Mouse (Mus musculus) fat pad, adult 2 months (tissue): ENCODE measurements around the gene Rnf20.

ENCODE experiments used
- DNase-seq: peaks from one replicate; pipeline ENCODE4 v3.0.0-alpha.2; 2011; ENCODE audit warnings: low read depth, low spot score; ENCODE audit errors: extremely low read depth

The Rnf20 gene

DNA sequence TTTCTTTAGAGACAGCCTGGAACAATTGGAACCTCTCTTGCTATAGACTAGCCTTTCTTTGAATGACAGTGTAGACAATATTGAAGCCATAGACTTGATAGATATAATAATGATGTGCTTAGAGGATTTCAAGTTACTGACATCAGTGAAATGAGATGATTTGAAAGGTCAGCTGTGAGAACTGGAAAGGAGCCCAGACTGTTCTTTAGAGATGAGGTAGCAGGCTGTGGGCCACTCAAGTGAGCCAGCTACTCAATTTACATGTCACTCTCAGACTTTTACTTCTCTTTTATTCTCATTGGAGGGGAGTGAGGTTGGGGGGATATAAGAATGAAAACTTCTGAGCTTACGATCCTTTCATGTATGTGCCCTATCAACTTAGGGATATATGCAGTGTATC, 27.6 kb downstream of the Rnf20 start:
- DNase-seq = no peak

DNA sequence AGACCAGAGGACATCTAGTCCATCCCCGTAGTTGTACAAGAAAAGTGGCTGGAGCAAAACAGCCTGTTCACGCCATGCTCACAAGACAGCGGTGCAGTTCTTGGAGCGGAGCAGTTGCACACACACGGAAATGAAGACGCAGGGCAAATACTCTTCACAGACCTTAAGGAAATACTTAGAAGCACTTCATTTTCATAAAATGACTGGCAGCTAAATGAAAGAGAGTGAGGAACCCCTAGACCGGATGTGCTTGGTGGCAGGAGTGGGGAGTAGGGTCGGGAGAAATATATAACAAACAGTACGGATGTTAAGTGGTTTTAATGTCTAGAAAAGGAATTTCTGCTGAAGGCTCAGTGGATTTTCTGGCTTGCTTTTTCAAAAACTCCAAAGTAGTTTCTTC, 29.9 kb downstream of the Rnf20 start:
- DNase-seq = no peak

DNA sequence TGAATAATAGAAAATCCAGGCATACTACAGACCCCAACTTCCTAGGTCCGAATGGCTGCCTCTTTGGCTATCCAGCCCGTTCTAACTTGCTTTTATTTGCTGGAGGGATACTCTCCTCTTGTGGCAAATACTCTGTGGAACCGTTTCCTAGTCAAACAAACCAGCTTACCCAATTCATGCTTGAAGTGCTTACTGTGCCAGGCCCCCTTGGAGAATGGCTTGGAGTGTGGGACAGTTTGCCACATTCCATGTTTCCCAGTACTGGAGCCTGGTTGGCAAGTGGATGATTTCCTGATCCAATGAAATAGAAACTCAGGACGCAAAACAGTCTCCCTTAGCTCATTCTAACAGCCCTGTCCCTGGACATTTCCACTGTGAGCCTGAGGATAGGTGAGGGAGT, 30.4 kb downstream of the Rnf20 start:
- no peak for DNase-seq

DNA sequence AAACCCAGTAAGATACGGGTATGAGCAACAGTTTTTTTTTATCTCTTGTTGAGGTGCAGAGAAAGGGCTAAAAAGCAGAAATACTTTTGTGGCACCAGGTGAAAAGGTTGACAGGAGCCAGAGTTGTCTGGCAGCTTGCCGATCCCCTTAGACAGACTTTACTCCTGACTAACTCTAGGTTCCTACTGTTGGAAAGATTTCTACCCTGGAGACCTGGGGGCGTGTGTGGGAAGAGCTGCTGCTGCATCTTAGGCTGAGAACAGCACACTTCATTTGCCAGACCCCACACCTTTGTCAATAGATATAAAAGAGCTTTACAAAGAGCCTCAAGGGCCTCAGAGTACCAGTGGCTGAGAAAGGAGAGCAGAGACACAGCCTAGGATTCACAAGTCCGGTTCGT, 33.0 kb downstream of the Rnf20 start:
- DNase-seq = no peak

DNA sequence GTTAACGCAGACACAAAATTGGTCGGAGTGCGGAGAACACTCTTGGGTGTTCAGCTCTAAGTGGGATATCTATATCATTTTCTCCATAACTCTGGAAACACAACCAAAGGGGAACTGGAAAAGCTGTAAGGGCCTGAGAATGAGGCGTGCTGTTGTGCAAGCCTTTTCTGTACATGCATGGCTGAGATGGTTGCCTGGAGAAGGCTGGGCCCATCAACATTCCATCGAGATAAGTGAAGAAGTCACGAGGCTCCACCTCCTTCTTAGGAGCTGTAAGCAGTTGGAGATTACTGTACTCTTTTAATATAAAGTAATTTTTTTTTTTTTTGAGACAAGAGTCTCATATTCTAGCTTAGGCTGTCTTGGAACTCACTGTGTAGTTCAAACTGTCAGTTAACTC, 44.3 kb downstream of the Rnf20 start:
- no peak for DNase-seq

DNA sequence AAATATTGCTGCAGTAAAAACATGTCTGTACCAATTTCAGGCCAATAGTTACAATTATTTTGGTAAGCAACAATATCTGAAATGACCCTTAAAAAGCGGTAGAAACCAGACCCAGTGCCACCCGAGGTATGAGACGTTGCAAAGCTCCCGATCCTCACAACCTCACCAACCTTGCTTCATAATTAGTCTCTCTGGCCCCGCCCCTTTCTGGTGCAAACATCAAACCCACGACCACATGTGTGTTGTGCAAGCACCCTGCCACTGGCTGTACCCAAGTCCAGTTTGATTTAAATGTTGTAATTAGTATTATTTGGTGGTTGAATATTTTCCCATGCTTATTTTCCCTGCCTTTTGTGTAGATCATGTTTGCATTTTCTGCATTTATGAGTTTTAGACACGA, 45.0 kb downstream of the Rnf20 start:
- no peak for DNase-seq

DNA sequence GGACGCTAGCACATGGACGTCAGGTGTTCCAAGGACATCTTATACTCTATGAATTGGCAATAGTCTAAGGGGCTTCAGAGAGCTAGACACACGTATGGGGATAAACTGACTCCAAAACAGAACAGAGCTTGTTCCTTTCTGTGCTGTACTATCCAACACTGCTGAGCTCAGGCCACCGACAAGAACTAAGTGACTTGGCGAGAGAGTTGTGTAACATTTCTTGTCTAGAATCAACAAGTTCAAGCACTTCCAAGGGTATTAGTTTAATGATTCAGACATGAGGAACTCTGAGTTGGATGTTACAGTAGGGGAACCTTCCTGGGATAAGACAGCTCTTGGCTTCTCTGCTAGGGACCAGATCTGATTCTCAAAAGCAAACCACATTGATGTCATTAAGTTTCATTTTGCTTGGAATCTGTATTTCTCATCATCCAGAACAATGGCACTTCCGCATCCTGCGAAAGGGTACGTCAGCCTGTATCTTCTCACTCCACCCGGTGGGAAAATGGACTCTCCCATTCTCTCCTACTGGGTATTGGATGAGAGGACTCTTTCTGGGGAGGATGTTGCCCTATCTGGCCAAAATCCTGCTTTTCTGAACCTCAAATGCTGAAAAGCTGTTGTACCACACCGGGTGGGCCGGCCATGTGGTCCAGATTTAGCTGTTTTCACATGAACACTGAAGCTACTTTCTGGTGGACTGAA, 48.5 kb downstream of the Rnf20 start:
- no peak for DNase-seq

DNA sequence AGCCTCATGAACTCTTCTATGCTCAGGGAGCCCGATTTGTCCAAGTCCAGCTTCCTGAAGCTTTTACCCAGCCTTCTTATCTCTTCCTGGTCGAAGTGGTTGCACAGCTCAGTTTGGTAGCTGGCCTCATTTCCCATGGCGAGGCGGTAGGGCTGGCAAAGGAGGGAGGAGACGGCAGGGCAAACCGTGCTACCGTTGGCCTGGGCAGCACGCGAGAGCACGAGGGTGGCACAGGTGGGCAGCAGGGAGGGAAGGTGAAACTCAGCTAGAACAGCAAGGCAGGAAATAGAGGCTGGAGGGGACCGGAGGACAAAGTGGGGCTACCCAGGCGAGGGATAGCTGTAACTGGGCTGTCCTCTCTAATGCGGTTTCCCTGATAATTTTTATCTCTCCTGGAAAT, 50.0 kb downstream of the Rnf20 start, which contains the start of gene Ppp3r2:
Gene Ppp3r2, minus strand, starts transcription at position 213 of the 400 bp plus-strand sequence.
- DNase-seq = no peak

DNA sequence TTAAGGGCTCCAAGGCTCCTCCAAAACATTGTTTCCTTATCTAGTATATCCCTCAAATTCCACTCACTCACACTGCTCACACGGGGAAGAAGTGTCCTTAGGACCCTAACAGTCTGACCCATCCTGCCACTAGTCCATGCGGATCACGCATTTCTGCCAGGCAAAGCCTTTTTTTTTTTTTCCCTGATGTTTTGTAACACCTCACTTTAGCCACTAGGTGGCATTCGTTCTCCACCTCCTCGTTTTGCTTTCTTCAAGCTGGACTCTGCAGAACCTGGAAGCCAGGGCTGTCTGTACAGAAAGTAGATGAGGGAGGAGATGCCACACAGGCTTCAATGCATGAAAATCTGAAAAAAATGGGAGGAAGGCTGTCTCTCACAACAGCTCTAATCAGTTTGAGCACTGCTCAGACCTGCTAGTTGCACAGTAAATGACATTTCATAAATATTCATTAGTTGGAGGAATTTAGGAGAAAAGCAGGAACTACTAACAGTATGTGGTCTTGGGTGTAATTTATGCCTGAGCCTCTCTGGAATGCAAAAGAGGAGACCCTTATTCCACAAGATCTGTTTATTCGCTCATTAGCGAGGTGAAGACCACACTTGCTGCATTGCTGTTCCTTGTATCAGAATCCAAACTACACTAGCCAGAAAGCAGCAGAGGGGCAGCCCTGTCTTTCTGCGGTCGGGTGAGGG, 56.9 kb downstream of the Rnf20 start:
- DNase-seq = no peak

DNA sequence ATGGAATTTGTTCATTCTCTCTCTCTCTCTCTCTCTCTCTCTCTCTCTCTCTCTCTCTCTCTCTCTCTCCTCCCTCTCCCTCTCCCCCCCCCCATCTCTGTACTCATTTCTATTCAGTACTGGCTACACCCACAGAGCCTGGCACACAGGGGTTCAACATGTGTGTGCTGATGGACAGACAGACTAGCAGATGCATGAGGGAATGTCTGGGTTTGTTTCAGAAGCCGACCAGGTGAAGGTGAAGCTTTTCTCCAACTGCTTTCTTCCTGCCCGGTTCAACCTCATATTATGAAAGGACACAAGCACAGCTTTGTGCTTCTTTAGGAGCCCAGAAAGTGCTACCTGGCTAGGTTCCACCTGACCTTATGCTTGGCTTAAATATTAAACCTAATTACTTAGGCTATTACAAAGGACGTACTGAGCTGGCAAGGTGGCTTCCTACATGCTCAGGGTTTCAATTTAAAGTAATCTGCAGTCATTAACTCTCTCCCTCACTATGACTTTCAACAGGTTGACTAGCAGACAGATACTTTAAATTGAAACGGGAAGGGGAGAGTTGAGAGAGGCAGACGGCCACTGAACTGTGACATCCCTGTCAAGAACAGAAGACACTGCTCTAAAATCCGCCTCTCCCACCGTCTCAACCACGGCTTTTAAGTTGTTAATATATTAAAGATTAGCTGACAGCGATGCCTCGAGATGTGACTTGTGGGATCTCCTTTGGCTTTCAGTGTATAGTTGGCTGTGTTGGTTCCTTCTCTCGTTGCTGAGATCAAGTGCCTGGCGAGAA, 59.8 kb downstream of the Rnf20 start:
- DNase-seq = no peak
